Mouse (Mus musculus): Measurements from ENCODE around the gene Mlst8.
A peak's percentile ranks its signal among the peaks of the same experiment; 100 is the strongest.

The Mlst8 gene

GRCm38 (mm10) chr17:24489265-24490030, 10.6 kb upstream of the Mlst8 start:
- DNase-seq (ENCODE audit: low spot score) = no peak

GRCm38 (mm10) chr17:24488662-24489264, 9.9 kb upstream of the Mlst8 start:
- DNase-seq (ENCODE audit: low spot score) = no peak

- DNase-seq (ENCODE audit: low spot score) = no peak
Observed at GRCm38 (mm10) chr17:24488186-24488661, 9.3 kb upstream of the Mlst8 start, which contains the start of gene Caskin1. Caskin1 (plus strand) TSS chr17:24488601.

GRCm38 (mm10) chr17:24485090-24485860, 6.4 kb upstream of the Mlst8 start:
- DNase-seq (ENCODE audit: low spot score) = no peak

GRCm38 (mm10) chr17:24483495-24483894, 4.6 kb upstream of the Mlst8 start:
- DNase-seq (ENCODE audit: low spot score) = no peak

GRCm38 (mm10) chr17:24481027-24481815, 2.3 kb upstream of the Mlst8 start:
- no peak for DNase-seq (ENCODE audit: low spot score)

GRCm38 (mm10) chr17:24480201-24480826, 1.4 kb upstream of the Mlst8 start:
- DNase-seq (ENCODE audit: low spot score) = no peak

- DNase-seq (ENCODE audit: low spot score) = no peak
Observed at GRCm38 (mm10) chr17:24479431-24479830, 553 bp upstream of the Mlst8 start.

- DNase-seq (ENCODE audit: low spot score) = no peak
Observed at GRCm38 (mm10) chr17:24477985-24478600, 785 bp downstream of the Mlst8 start.

- no peak for DNase-seq (ENCODE audit: low spot score)
Observed at GRCm38 (mm10) chr17:24477053-24477984, 1.6 kb downstream of the Mlst8 start.

GRCm38 (mm10) chr17:24476022-24476776, 2.7 kb downstream of the Mlst8 start:
- no peak for DNase-seq (ENCODE audit: low spot score)

- no peak for DNase-seq (ENCODE audit: low spot score)
Observed at GRCm38 (mm10) chr17:24475586-24475985, 3.3 kb downstream of the Mlst8 start.

- no peak for DNase-seq (ENCODE audit: low spot score)
Observed at GRCm38 (mm10) chr17:24474557-24474956, 4.3 kb downstream of the Mlst8 start.

GRCm38 (mm10) chr17:24473612-24474275, 5.1 kb downstream of the Mlst8 start, which contains the start of gene Bricd5:
Bricd5 (plus strand) TSS chr17:24473884.
- no peak for DNase-seq (ENCODE audit: low spot score)

- no peak for DNase-seq (ENCODE audit: low spot score)
Observed at GRCm38 (mm10) chr17:24472512-24472911, 6.4 kb downstream of the Mlst8 start.

- no peak for DNase-seq (ENCODE audit: low spot score)
Observed at GRCm38 (mm10) chr17:24470701-24471527, 8.0 kb downstream of the Mlst8 start.

GRCm38 (mm10) chr17:24469910-24470602, 8.8 kb downstream of the Mlst8 start, which contains the start of the genes E4f1 and Pgp:
E4f1 (minus strand) TSS chr17:24470313.
Pgp (plus strand) TSS chr17:24470392.
- peak; percentile 97 for DNase-seq (ENCODE audit: low spot score)
